In genomic region chr9:40699194-40699593, GRCm38 (mm10) we compare ENCODE assay signal across 28 mouse cellular contexts. TPM values are rescaled to one million over a fixed set of nuclear protein-coding genes. Genes with fewer than 3 reads are reported as not detected.
DNase-seq lines count a peak whose midpoint lies in the region; ATAC-seq and TF ChIP-seq lines count a peak whose summit lies in the region.
"Had no signal": no experiment of that assay in that cellular context is flagged by ENCODE, and none has a peak within 500 bp of the region (broad histone marks: within the 10 kb centered on the region; RNA-seq: fewer than 3 reads in every experiment).

No protein-coding gene starts in this region.

- no peaks in the 10 kb centered on the region for H3K9me3 ChIP-seq in kidney, embryonic 15.5 days (replicated peaks)
- H3K9me3 ChIP-seq: embryonic facial prominence, embryonic 15.5 days; forebrain, embryonic 15.5 days; G1E; heart, embryonic 12.5 days; hindbrain, embryonic 10.5 days had no signal

- H3K27me3 ChIP-seq in kidney, embryonic 15.5 days, result no peaks in the 10 kb centered on the region
- H3K27me3 ChIP-seq: embryonic facial prominence, embryonic 15.5 days; forebrain, embryonic 15.5 days had no signal

- no peak overlapping the region for H3K9ac ChIP-seq in kidney, embryonic 15.5 days
- H3K9ac ChIP-seq: embryonic facial prominence, embryonic 15.5 days; forebrain, embryonic 15.5 days; heart, embryonic 12.5 days; hindbrain, embryonic 14.5 days had no signal

- 67% methylated on average over 3 of the region's 3 CpGs for WGBS in kidney, embryonic 15.5 days

- no peak for ATAC-seq in kidney, embryonic 15.5 days (replicated peaks; ENCODE audit: low FRiP score)
- ATAC-seq in granulocyte monocyte progenitor cell, adult 5-6 weeks (replicated peaks; ENCODE audit: poor library complexity, severe bottlenecking), result peak; percentile 91
- ATAC-seq in erythroblast, adult 5-6 weeks (replicated peaks; ENCODE audit: low FRiP score, poor library complexity, severe bottlenecking), result no peak
- ATAC-seq: CD4-positive, CD25-positive, alpha-beta regulatory T cell, adult 4 months; forebrain, embryonic 15.5 days had no signal

- H3K4me3 ChIP-seq in kidney, embryonic 15.5 days (replicated peaks), result no peak overlapping the region
- no peak overlapping the region for H3K4me3 ChIP-seq in layer of hippocampus, adult 2 months
- H3K4me3 ChIP-seq: embryonic facial prominence, embryonic 15.5 days; forebrain, embryonic 15.5 days; heart, adult 2 months; heart, embryonic 12.5 days; hindbrain, embryonic 10.5 days had no signal

- peak overlapping the region; percentile 7; the same call in 1 of the 2 replicates for H3K27ac ChIP-seq in kidney, embryonic 15.5 days
- H3K27ac ChIP-seq in layer of hippocampus, adult 2 months, result peak overlapping the region; percentile 54
- H3K27ac ChIP-seq: embryonic facial prominence, embryonic 15.5 days; forebrain, embryonic 15.5 days; heart, adult 2 months; hindbrain, embryonic 10.5 days; hindbrain, embryonic 14.5 days had no signal

- no peaks in the 10 kb centered on the region for H3K36me3 ChIP-seq in kidney, embryonic 15.5 days
- H3K36me3 ChIP-seq: embryonic facial prominence, embryonic 15.5 days; G1E; heart, embryonic 12.5 days had no signal

- TF ChIP-seq CTCF in layer of hippocampus, adult 2 months (conservative IDR thresholded peaks at IDR 0.05), result no peak

- no peak overlapping the region for H3K4me2 ChIP-seq in kidney, embryonic 15.5 days
- H3K4me2 ChIP-seq: embryonic facial prominence, embryonic 15.5 days; forebrain, embryonic 15.5 days; heart, embryonic 12.5 days; hindbrain, embryonic 14.5 days had no signal

- DNase-seq in gastrocnemius, adult 18-20 months (ENCODE audit: low spot score), result peak; percentile 15
- DNase-seq in gastrocnemius, postnatal 10 days, result no peak
- no peak for DNase-seq in kidney, postnatal 14 days
- peak in 1 of 2 experiments; percentile 56 for DNase-seq in layer of hippocampus, adult 2 months (ENCODE audit: low spot score in 2 of 2)
- DNase-seq in layer of hippocampus, postnatal 25 days (ENCODE audit: extremely low spot score in 1 of 2, low spot score in 1 of 2), result no peak
- DNase-seq: adrenal gland, adult 8-10 months; adrenal gland, postnatal 36 days; B cell, adult 2 months; cerebellum, adult 8-10 months; cerebellum, postnatal 14 days; embryo, embryonic 11 days; heart, adult 2 months had no signal

- peaks cover 29% of the 10 kb centered on the region for H3K4me1 ChIP-seq in kidney, embryonic 15.5 days

RNA-seq across cellular contexts. Expression of gene Clmp, which starts 13.4 kb away (rescaled TPM):
- 1 to 10 TPM; 3.7 to 5.6 TPM for total RNA-seq in gastrocnemius, adult 18-20 months (2021)
- total RNA-seq in gastrocnemius, postnatal 10 days (2021), result 10 to 100 TPM; 11.3 to 16.1 TPM
- 26.7 and 29.9 TPM in 2 replicates for polyA plus RNA-seq in kidney, embryonic 15.5 days (2015; fragmentation: Nextera tagmentation; extraction: Ambion mirVana)
- 10 to 100 TPM; 25.3 to 33.3 TPM for total RNA-seq in layer of hippocampus, adult 2 months (2021)
- 10 to 100 TPM; 27.2 to 30.0 TPM for total RNA-seq in layer of hippocampus, postnatal 25 days (2021)
- total RNA-seq in granulocyte monocyte progenitor cell, adult 5-6 weeks (2014; fragmentation: Nextera tagmentation), result not detected in 2 replicates
- total RNA-seq in granulocyte monocyte progenitor cell, adult 5-6 weeks (2017), result 0.13 and 0.52 TPM in 2 replicates
- total RNA-seq in erythroblast, adult 5-6 weeks (2015; ENCODE audit: low replicate concordance), result 0.84 TPM in 1 of 2 replicates, not detected in the other
- 0.26 TPM in 1 of 2 replicates, not detected in the other for total RNA-seq in erythroblast, adult 5-6 weeks (2017; ENCODE audit: low replicate concordance)
- total RNA-seq: common myeloid progenitor, adult 5-6 weeks had no signal
- polyA plus RNA-seq: G1E had no signal

RNA-seq across cellular contexts. Expression of gene Gm21915, which starts 28.8 kb away (rescaled TPM):
- total RNA-seq in gastrocnemius, adult 18-20 months (2021), result not detected
- total RNA-seq in gastrocnemius, postnatal 10 days (2021), result not detected
- not detected in 2 replicates for polyA plus RNA-seq in kidney, embryonic 15.5 days (2015; fragmentation: Nextera tagmentation; extraction: Ambion mirVana)
- total RNA-seq in layer of hippocampus, adult 2 months (2021), result not detected
- not detected for total RNA-seq in layer of hippocampus, postnatal 25 days (2021)
- not detected in 2 replicates for total RNA-seq in granulocyte monocyte progenitor cell, adult 5-6 weeks (2014; fragmentation: Nextera tagmentation)
- not detected in 2 replicates for total RNA-seq in granulocyte monocyte progenitor cell, adult 5-6 weeks (2017)
- total RNA-seq in erythroblast, adult 5-6 weeks (2015; ENCODE audit: low replicate concordance), result not detected in 2 replicates
- total RNA-seq in erythroblast, adult 5-6 weeks (2017; ENCODE audit: low replicate concordance), result not detected in 2 replicates
- total RNA-seq: adrenal gland, adult 8-10 months; adrenal gland, postnatal 36 days; common myeloid progenitor, adult 5-6 weeks; gastrocnemius, postnatal 36 days; heart, adult 2 months; heart, postnatal 25 days had no signal
- polyA plus RNA-seq: CD4-positive, CD25-positive, alpha-beta regulatory T cell, adult 4 months; embryonic facial prominence, embryonic 11.5 days; embryonic facial prominence, embryonic 15.5 days; forebrain, embryonic 11.5 days; forebrain, embryonic 15.5 days; G1E; heart, adult 2 months; heart, embryonic 12.5 days; heart, embryonic 16.5 days; hindbrain, embryonic 10.5 days; hindbrain, embryonic 14.5 days had no signal
